Mouse (Mus musculus): ENCODE data around the gene Gm16867.
"Not testable (repeated sequence)": the region's sequence is repeated elsewhere in the genome, so short reads cannot be mapped to it uniquely, and the experiment has no call there.

DNA sequence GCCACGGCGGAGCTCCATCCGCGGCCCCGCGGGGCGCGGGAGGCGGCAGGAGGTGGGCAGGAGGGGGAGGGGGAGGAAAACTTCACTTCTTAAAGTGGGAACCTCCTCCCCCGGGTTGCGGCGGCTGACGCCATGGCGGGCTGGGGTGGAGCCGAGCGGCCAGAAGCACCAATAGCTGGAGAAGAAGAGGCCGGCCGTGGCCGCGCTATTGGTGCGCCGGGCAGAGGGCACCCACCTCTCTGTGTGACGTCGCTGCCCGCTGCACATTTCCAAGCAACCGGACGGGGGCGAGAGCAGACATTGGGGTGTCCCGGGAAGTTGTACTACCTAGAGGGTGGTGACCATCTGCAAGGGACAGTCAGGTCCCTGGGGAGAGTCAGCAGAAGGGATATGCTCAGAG lies at the start of gene Gm16867:
- not testable (repeated sequence) for TF ChIP-seq TCF12 (IDR thresholded peaks at IDR 0.05; ENCODE audit: insufficient read depth, poor library complexity, severe bottlenecking); POLR2A (IDR thresholded peaks at IDR 0.05; ENCODE audit: insufficient read length, low read depth); TCF3 (IDR thresholded peaks at IDR 0.05; ENCODE audit: insufficient read length, low read depth); POLR2AphosphoS2 (IDR thresholded peaks at IDR 0.05; ENCODE audit: insufficient read length, low read depth); E2F4 (IDR thresholded peaks at IDR 0.05; ENCODE audit: insufficient read depth); REST (IDR thresholded peaks at IDR 0.05; ENCODE audit: insufficient read depth, insufficient read length); MYOG (IDR thresholded peaks at IDR 0.05; ENCODE audit: control insufficient read depth in 1 of 3, insufficient read depth in 1 of 3, insufficient read length in 2 of 3, low read depth in 2 of 3); USF1 (IDR thresholded peaks at IDR 0.05; ENCODE audit: low read depth)
